Mouse (Mus musculus) heart, postnatal 0 days (tissue): ENCODE data around the gene Ifi202b.
"Not testable (repeated sequence)": the region's sequence is repeated elsewhere in the genome, so short reads cannot be mapped to it uniquely, and the experiment has no call there.

Source experiments
- CTCF ChIP-seq: IDR thresholded peaks from 2 replicates; pipeline ENCODE4 v1.5.1; 2016; ENCODE audit warnings: antibody characterized with exemption, control low read depth, low read depth
- EP300 ChIP-seq: IDR thresholded peaks from 2 replicates; pipeline ENCODE4 v1.6.1; 2016; ENCODE audit warnings: antibody characterized with exemption, low read depth

GRCm38 (mm10) chr1:174007050-174007449 is 24.5 kb upstream of the Ifi202b start:
- TF ChIP-seq CTCF, EP300: not testable (repeated sequence)
